Mouse (Mus musculus) hindbrain, embryonic 16.5 days (tissue): Measurements from ENCODE around the gene Slc39a10. TPM values are rescaled to one million over a fixed set of nuclear protein-coding genes. Genes with fewer than 3 reads are reported as not detected.
A peak's percentile ranks its signal among the peaks of the same experiment; 100 is the strongest.

Source experiments
- ATAC-seq: fragments of 200-750 bp; cut with Nextera tagmentation; 2 replicates; pipeline ENCODE4 v1.8.0; 2017; ENCODE audit warnings: moderate TSS enrichment, moderate library complexity
- H3K27ac ChIP-seq: fragments of 300-500 bp; sonication (generic); 2 replicates; pipeline ENCODE4 v1.5.1; 2014; ENCODE audit warnings: low read depth, mild to moderate bottlenecking, control low read depth, low read length, moderate library complexity
- H3K27me3 ChIP-seq: fragments of 300-500 bp; sonication (generic); replicated peaks from 2 replicates; pipeline ENCODE4 v1.6.1; 2014; ENCODE audit warnings: low read length; ENCODE audit not compliant: control insufficient read depth, insufficient read depth
- H3K36me3 ChIP-seq: fragments of 300-500 bp; sonication (generic); 2 replicates; pipeline ENCODE4 v1.6.1; 2014; ENCODE audit warnings: mild to moderate bottlenecking, low read length, moderate library complexity, mixed read lengths; ENCODE audit not compliant: control insufficient read depth, insufficient read depth
- H3K4me1 ChIP-seq: fragments of 300-500 bp; sonication (generic); 2 replicates; pipeline ENCODE4 v1.6.1; 2014; ENCODE audit warnings: low read depth, low read length; ENCODE audit not compliant: control insufficient read depth, insufficient read depth
- H3K4me2 ChIP-seq: fragments of 300-500 bp; sonication (generic); 2 replicates; pipeline ENCODE4 v1.6.1; 2014; ENCODE audit warnings: mild to moderate bottlenecking, low read length, control low read depth, moderate library complexity
- H3K4me3 ChIP-seq: fragments of 300-500 bp; sonication (generic); 2 replicates; pipeline ENCODE4 v1.5.1; 2014; ENCODE audit warnings: mild to moderate bottlenecking, low read length, control low read depth, moderate library complexity
- H3K9ac ChIP-seq: fragments of 300-500 bp; sonication (generic); 2 replicates; pipeline ENCODE4 v1.6.1; 2014; ENCODE audit warnings: low read depth, mild to moderate bottlenecking, control low read depth, low read length, moderate library complexity
- H3K9me3 ChIP-seq: fragments of 300-500 bp; sonication (generic); 2 replicates; pipeline ENCODE4 v1.6.1; 2014; ENCODE audit warnings: mild to moderate bottlenecking, low read length, moderate library complexity; ENCODE audit not compliant: control insufficient read depth
- WGBS: fragments of 180-500 bp; shearing (Covaris S2); extraction: QIAGEN DNeasy Blood & Tissue Kit; methylation state at CpG from one replicate; pipeline ENCODE4 v1.1.7; 2014; 5-methylcytosine and 5-hydroxymethylcytosine counted together
- polyA plus RNA-seq: library from polyadenylated mRNA; unstranded; fragments of >200 nt; fragmentation: Nextera tagmentation; extraction: Ambion mirVana; gene quantifications from 2 replicates; pipeline ENCODE4 v1.2.1, GENCODE M21; 2015

The Slc39a10 gene
- polyA plus RNA-seq, 1 experiment from 2014 or later: 49.2 TPM

GRCm38 (mm10) chr1:46854036-46854900 is 38.4 kb downstream of the Slc39a10 start:
- Histone ChIP-seq H3K27ac (peak overlapping the region; percentile 97), H3K4me3 (peak overlapping the region; percentile 94), H3K4me1 (peaks cover 23% of the 10 kb centered on the region), H3K9ac (peak overlapping the region; percentile 41), H3K4me2 (peak overlapping the region; percentile 53), H3K9me3 (no peaks in the 10 kb centered on the region), H3K27me3 (no peaks in the 10 kb centered on the region), H3K36me3 (no peaks in the 10 kb centered on the region)
- ATAC-seq: no peak
- 28% methylated on average over 18 of the region's 18 CpGs for whole genome bisulfite sequencing

GRCm38 (mm10) chr1:46853317-46854035 is 39.2 kb downstream of the Slc39a10 start:
- Histone ChIP-seq H3K9me3 (no peaks in the 10 kb centered on the region), H3K27ac (peak overlapping the region; percentile 97), H3K4me2 (peak overlapping the region; percentile 74), H3K9ac (peak overlapping the region; percentile 100), H3K27me3 (no peaks in the 10 kb centered on the region), H3K4me1 (peaks cover 23% of the 10 kb centered on the region), H3K4me3 (peak overlapping the region; percentile 94), H3K36me3 (no peaks in the 10 kb centered on the region)
- peak; percentile 97 for ATAC-seq
- WGBS: under 1% methylated on average over 85 of the region's 86 CpGs

- Histone ChIP-seq H3K9me3 (no peaks in the 10 kb centered on the region), H3K4me3 (peak overlapping the region; percentile 94), H3K27ac (peak overlapping the region; percentile 97), H3K36me3 (no peaks in the 10 kb centered on the region), H3K9ac (peak overlapping the region; percentile 100), H3K4me2 (peak overlapping the region; percentile 74), H3K27me3 (no peaks in the 10 kb centered on the region), H3K4me1 (peaks cover 23% of the 10 kb centered on the region)
- 2% methylated on average over 43 of the region's 75 CpGs for WGBS
- ATAC-seq: peak; percentile 7
Observed at GRCm38 (mm10) chr1:46852600-46853272, 39.9 kb downstream of the Slc39a10 start.

- H3K4me3 ChIP-seq: peak overlapping the region; percentile 94
- under 1% methylated on average over 4 of the region's 4 CpGs for WGBS
- H3K9ac ChIP-seq: peak overlapping the region; percentile 100
- H3K4me1 ChIP-seq: peaks cover 23% of the 10 kb centered on the region
- H3K36me3 ChIP-seq: no peaks in the 10 kb centered on the region
- H3K9me3 ChIP-seq: no peaks in the 10 kb centered on the region
- ATAC-seq: no peak
- H3K27ac ChIP-seq: peak overlapping the region; percentile 97
- H3K27me3 ChIP-seq: no peaks in the 10 kb centered on the region
- H3K4me2 ChIP-seq: peak overlapping the region; percentile 74
Observed at GRCm38 (mm10) chr1:46852216-46852599, 40.4 kb downstream of the Slc39a10 start.

GRCm38 (mm10) chr1:46851586-46851985 is 41.1 kb downstream of the Slc39a10 start:
- Histone ChIP-seq H3K9me3 (no peaks in the 10 kb centered on the region), H3K4me1 (peaks cover 23% of the 10 kb centered on the region), H3K4me3 (no peak overlapping the region), H3K27me3 (no peaks in the 10 kb centered on the region), H3K27ac (no peak overlapping the region), H3K9ac (no peak overlapping the region), H3K36me3 (no peaks in the 10 kb centered on the region), H3K4me2 (peak overlapping the region; percentile 43)
- no peak for ATAC-seq
- 70% methylated on average over 4 of the region's 4 CpGs for WGBS

GRCm38 (mm10) chr1:46849758-46850157 is 42.9 kb downstream of the Slc39a10 start:
- Histone ChIP-seq H3K4me1 (peaks cover 23% of the 10 kb centered on the region), H3K4me3 (no peak overlapping the region), H3K4me2 (no peak overlapping the region; the same call in 1 of the 2 replicates), H3K9ac (no peak overlapping the region), H3K9me3 (no peaks in the 10 kb centered on the region), H3K27ac (peak overlapping the region; percentile 16; the same call in 1 of the 2 replicates), H3K27me3 (no peaks in the 10 kb centered on the region), H3K36me3 (no peaks in the 10 kb centered on the region)
- no peak for ATAC-seq
- 63% methylated on average over 1 of the region's 1 CpGs for WGBS

GRCm38 (mm10) chr1:46845221-46845620 is 47.4 kb downstream of the Slc39a10 start:
- no peak overlapping the region for H3K4me3 ChIP-seq
- no peaks in the 10 kb centered on the region for H3K9me3 ChIP-seq
- H3K36me3 ChIP-seq: no peaks in the 10 kb centered on the region
- H3K27me3 ChIP-seq: no peaks in the 10 kb centered on the region
- no peak overlapping the region for H3K9ac ChIP-seq
- no peak for ATAC-seq
- H3K27ac ChIP-seq: no peak overlapping the region
- 39% methylated on average over 5 of the region's 5 CpGs for WGBS
- H3K4me1 ChIP-seq: peaks cover 6% of the 10 kb centered on the region
- no peak overlapping the region for H3K4me2 ChIP-seq

GRCm38 (mm10) chr1:46844281-46844680 is 48.4 kb downstream of the Slc39a10 start:
- WGBS: 75% methylated on average over 2 of the region's 2 CpGs
- Histone ChIP-seq H3K4me1 (no peaks in the 10 kb centered on the region), H3K4me3 (no peak overlapping the region), H3K27me3 (no peaks in the 10 kb centered on the region), H3K9me3 (no peaks in the 10 kb centered on the region), H3K36me3 (no peaks in the 10 kb centered on the region), H3K27ac (no peak overlapping the region), H3K4me2 (no peak overlapping the region), H3K9ac (no peak overlapping the region)
- 0 out of 2 replicates have a peak, but pooled peaks have one; percentile 48 for ATAC-seq

- Histone ChIP-seq H3K36me3 (no peaks in the 10 kb centered on the region), H3K27ac (no peak overlapping the region), H3K27me3 (no peaks in the 10 kb centered on the region), H3K4me3 (no peak overlapping the region), H3K9me3 (no peaks in the 10 kb centered on the region), H3K4me2 (no peak overlapping the region), H3K4me1 (no peaks in the 10 kb centered on the region), H3K9ac (no peak overlapping the region)
- no peak for ATAC-seq
- 77% methylated on average over 4 of the region's 4 CpGs for WGBS
Observed at GRCm38 (mm10) chr1:46843406-46843805, 49.2 kb downstream of the Slc39a10 start.
